Mouse (Mus musculus) midbrain, embryonic 10.5 days (tissue): ENCODE results near the gene Pde10a. TPM values are rescaled to one million over a fixed set of nuclear protein-coding genes. Genes with fewer than 3 reads are reported as not detected.

Experiments used
- DNase-seq: peaks from one replicate; pipeline ENCODE4 v3.0.0-alpha.2; 2017; ENCODE audit warnings: low spot score
- H3K27ac ChIP-seq: fragments of 300-500 bp; sonication (generic); replicated peaks from 2 replicates; pipeline ENCODE4 v1.5.1; 2016; ENCODE audit warnings: mild to moderate bottlenecking
- H3K27me3 ChIP-seq: fragments of 300-500 bp; sonication (generic); 2 replicates; pipeline ENCODE4 v1.6.1; 2016; ENCODE audit warnings: low read depth, mild to moderate bottlenecking; ENCODE audit not compliant: poor library complexity, severe bottlenecking
- H3K36me3 ChIP-seq: fragments of 300-500 bp; sonication (generic); 2 replicates; pipeline ENCODE4 v1.6.1; 2016; ENCODE audit warnings: mild to moderate bottlenecking, moderate library complexity
- H3K4me1 ChIP-seq: fragments of 300-500 bp; sonication (generic); 2 replicates; pipeline ENCODE4 v1.6.1; 2016
- H3K4me3 ChIP-seq: fragments of 300-500 bp; sonication (generic); 2 replicates; pipeline ENCODE4 v1.5.1; 2016; ENCODE audit warnings: mild to moderate bottlenecking, moderate library complexity
- H3K9me3 ChIP-seq: fragments of 300-500 bp; sonication (generic); replicated peaks from 2 replicates; pipeline ENCODE4 v1.6.1; 2016; ENCODE audit warnings: mild to moderate bottlenecking
- WGBS: fragments of 180-500 bp; shearing (Covaris S2); methylation state at CpG from one replicate; pipeline ENCODE4 v1.1.7; 2016; 5-methylcytosine and 5-hydroxymethylcytosine counted together
- polyA plus RNA-seq: library from polyadenylated mRNA; unstranded; fragments of >200 nt; fragmentation: Nextera tagmentation; extraction: Ambion mirVana; gene quantifications from 2 replicates; pipeline ENCODE4 v1.2.1, GENCODE M21; 2016

The Pde10a gene
- polyA plus RNA-seq, 1 experiment from 2014 or later, result 5.3 TPM

DNA sequence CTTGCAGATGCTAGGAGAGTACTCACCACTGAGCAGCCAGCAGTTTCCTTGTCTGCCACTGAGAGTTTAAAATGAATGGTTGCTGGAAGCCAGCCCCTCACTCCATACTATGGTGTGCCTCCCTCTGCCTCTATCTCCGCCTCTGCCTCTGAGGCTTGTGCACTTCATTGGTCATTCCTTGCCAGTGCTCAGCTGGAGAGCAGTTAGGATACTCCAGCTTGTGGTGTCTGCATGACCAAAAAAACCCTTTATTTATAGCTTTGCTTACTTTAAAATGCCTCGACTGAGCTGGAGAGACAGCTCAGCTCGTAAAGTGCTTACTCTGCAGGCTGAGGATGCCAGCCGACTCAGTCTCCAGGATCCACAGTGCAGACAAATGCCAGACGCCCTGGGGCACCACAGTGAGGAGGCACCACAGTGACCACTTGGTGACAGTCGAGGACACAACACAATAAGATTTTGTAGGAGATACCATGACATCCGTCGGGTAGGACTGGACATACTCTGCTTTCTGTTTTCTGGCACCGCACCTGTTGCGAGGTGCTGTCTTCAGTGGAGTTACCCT is 400.7 kb downstream of the Pde10a start:
- H3K27ac ChIP-seq, result no peak overlapping the region
- WGBS, result 78% methylated on average over 10 of the region's 10 CpGs

DNA sequence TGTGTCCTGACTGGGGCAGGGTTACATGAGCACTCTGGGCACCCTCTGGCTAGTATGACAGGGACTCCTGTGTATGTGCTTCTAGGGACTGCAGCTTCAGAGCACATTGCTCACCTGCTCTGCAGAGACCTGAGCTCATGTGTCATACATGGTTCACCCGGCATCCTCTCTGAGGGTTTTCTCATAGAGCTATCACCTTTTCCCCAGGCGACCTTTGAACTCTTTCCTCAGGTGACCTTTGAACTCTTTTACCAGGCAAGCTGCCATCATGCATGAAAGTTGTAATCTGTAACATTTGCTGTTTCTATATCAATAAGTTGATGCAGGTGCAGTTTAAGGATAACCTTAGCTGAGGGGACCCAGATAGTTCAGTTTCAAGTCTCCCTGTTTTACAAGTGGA is 403.4 kb downstream of the Pde10a start:
- no peak for DNase-seq
- Histone ChIP-seq H3K4me1 (peaks cover 25% of the 10 kb centered on the region), H3K27ac (0 out of 2 replicates have a peak overlapping the region, but pooled peaks have one; percentile 14), H3K9me3 (no peaks in the 10 kb centered on the region), H3K4me3 (no peak overlapping the region), H3K36me3 (no peaks in the 10 kb centered on the region), H3K27me3 (no peaks in the 10 kb centered on the region)
- WGBS, result 67% methylated on average over 2 of the region's 2 CpGs

More for the DNA sequence above, 400.7 kb downstream of the Pde10a start:
- Histone ChIP-seq H3K9me3 (no peaks in the 10 kb centered on the region), H3K4me1 (peaks cover 20% of the 10 kb centered on the region), H3K4me3 (no peak overlapping the region), H3K36me3 (no peaks in the 10 kb centered on the region), H3K27me3 (no peaks in the 10 kb centered on the region)
- DNase-seq, result no peak

DNA sequence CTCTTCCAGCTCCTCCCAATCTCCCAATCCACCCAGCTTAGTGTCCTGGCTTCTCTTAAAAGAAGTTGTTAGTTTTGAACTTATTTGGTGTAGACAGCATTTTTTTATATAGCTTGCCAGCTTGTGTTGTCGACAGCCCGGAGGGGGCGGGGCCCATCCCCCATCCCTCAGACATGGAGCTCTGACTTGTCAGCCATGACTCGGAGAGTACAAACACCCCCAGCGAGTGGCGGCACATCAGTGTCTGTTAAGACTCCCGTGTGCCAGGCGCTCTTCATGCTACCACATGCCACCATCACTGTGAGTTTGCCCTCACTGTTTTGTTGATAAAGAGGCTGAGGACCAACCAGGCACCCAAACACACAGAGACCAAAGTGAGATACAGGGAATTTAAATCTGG is 404.5 kb downstream of the Pde10a start:
- Histone ChIP-seq H3K27me3 (no peaks in the 10 kb centered on the region; the same call in 1 of the 2 replicates), H3K9me3 (no peaks in the 10 kb centered on the region), H3K4me1 (peaks cover 25% of the 10 kb centered on the region), H3K27ac (no peak overlapping the region), H3K4me3 (no peak overlapping the region), H3K36me3 (no peaks in the 10 kb centered on the region)
- 80% methylated on average over 8 of the region's 8 CpGs for WGBS
- no peak for DNase-seq

DNA sequence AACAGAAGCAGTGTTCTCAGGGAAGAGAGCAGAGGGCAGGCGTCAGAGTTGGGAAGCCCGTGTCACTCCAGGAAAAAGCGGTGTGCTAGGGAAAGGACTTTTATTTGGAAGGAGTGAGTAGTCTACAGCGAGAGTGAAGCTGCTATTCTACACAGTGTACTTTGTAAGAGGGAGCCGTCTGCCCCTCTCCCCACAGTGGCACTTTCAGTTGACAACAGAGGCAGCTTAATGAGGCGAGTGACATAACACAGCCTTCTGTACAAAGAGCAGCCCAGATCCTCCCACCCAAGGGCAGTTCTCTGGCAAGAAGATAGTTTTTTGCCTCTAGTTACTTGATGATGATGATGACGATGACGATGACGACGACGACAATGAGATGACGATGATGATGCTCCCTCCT is 410.4 kb downstream of the Pde10a start:
- DNase-seq, result no peak
- Histone ChIP-seq H3K4me1 (peaks cover 10% of the 10 kb centered on the region), H3K9me3 (no peaks in the 10 kb centered on the region), H3K36me3 (no peaks in the 10 kb centered on the region), H3K27me3 (peaks cover 9% of the 10 kb centered on the region), H3K27ac (no peak overlapping the region), H3K4me3 (no peak overlapping the region)
- WGBS, result 58% methylated on average over 12 of the region's 12 CpGs

DNA sequence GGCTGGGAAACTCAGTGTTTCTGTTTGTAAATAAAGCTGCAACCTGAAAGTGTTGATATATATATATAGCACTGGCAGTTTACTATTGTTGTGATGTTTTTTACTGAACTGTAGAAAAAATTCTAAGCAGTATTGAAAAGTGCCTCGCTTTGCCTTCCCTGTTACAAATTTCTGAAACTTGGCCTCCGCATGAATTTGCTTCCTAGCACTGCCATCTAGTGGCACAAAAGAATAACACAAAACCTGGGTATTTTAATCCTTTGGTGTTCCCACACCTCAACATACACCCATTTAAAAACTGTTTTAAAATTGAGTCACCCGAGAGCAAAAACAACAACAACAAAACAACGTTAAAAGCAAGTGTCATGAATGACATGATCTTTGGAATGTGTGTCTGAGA is 411.4 kb downstream of the Pde10a start:
- Histone ChIP-seq H3K4me3 (no peak overlapping the region), H3K27me3 (peaks cover 9% of the 10 kb centered on the region), H3K27ac (no peak overlapping the region), H3K9me3 (no peaks in the 10 kb centered on the region), H3K36me3 (no peaks in the 10 kb centered on the region), H3K4me1 (peaks cover 10% of the 10 kb centered on the region)
- DNase-seq, result no peak
- 7% methylated on average over 4 of the region's 4 CpGs for WGBS

DNA sequence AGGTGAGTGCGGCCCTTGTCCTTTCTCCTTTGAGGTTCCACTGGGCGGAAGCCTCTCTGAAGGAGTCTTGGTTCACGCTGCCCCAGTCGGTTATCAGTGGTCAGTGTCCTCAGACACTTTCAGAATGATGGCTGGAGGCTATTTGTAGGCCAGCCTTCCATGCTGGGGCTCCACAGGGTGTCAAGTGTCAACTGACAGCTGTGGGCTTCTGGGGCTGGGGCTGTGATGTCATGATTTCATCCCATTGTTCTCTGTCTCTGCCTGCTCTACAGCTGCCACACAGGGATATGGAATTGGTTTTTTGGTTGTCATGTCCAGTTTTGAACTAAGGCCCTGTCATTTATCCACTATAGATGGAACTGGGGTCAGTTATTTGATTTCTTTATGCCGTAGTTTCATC is 426.4 kb downstream of the Pde10a start:
- no peak for DNase-seq
- peaks cover 12% of the 10 kb centered on the region for H3K4me1 ChIP-seq
- WGBS, result 76% methylated on average over 5 of the region's 5 CpGs
- no peaks in the 10 kb centered on the region for H3K9me3 ChIP-seq
- no peaks in the 10 kb centered on the region for H3K27me3 ChIP-seq
- peaks cover 21% of the 10 kb centered on the region for H3K36me3 ChIP-seq
- no peak overlapping the region for H3K4me3 ChIP-seq
- no peak overlapping the region for H3K27ac ChIP-seq

DNA sequence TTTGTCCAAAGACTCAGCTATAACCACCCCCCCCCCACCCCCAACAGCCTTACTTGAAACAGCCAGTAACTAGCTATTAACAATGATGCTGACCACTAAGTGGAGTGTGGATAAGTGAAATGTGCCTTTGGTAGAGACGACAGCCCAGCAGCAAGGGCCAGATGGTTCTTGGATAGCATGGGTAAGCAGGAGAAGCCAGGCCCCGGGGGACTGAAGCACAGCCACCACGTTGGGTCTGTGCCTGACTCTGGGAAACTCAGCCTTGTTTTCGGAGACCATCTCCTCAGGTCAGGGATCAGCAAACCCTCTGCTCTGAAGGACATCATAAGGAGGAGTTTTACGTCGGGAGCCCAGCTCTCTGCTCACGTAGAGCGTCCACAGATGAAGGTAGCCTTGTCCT is 427.8 kb downstream of the Pde10a start:
- no peak overlapping the region for H3K27ac ChIP-seq
- no peaks in the 10 kb centered on the region for H3K9me3 ChIP-seq
- no peak overlapping the region for H3K4me3 ChIP-seq
- no peak for DNase-seq
- H3K4me1 ChIP-seq, result peaks cover 12% of the 10 kb centered on the region
- WGBS, result 92% methylated on average over 8 of the region's 8 CpGs
- no peaks in the 10 kb centered on the region for H3K27me3 ChIP-seq
- peaks cover 21% of the 10 kb centered on the region for H3K36me3 ChIP-seq

DNA sequence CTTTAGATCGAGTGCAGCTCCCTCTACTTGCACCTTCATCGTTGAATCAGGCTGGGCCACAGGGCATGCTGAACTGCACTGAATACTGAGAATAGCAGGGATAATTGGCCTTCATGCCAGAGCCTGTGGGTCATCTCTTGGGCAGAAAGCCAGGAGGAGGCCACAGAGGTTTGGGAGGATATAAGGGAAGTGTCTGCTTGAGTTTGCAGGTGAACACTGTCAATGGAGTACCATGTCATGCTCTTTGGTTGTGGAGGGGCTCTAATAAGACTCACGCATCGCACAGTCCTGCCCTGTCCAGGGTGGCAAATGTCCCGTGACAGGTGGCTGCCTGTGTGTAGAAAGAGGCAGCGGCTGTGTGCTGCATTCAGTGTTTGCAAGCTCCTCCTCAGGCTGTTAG is 433.0 kb downstream of the Pde10a start:
- Histone ChIP-seq H3K27ac (no peak overlapping the region), H3K9me3 (no peaks in the 10 kb centered on the region), H3K4me1 (peaks cover 15% of the 10 kb centered on the region), H3K36me3 (peaks cover 5% of the 10 kb centered on the region), H3K27me3 (no peaks in the 10 kb centered on the region), H3K4me3 (no peak overlapping the region)
- 92% methylated on average over 6 of the region's 6 CpGs for WGBS
- DNase-seq, result no peak

DNA sequence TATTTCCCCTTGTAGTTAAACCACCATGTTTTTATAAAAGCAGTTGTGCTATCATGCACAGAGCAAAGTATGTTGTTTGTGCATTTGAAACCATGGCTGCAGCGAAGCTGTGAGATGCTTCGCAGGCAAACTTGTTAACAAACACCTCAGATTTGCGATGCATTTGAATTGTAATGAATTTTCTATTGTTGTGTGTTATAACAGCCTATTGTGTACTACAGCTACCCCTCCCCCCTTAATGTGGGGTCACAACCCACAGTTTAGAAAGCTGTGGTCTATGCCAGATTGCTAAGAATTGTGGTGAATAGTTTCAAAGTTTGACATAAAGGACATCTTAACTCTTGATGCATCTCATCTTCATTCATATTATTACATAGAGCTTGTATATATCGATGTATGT is 435.2 kb downstream of the Pde10a start:
- Histone ChIP-seq H3K4me3 (no peak overlapping the region), H3K4me1 (peaks cover 15% of the 10 kb centered on the region), H3K9me3 (no peaks in the 10 kb centered on the region), H3K27ac (no peak overlapping the region), H3K36me3 (no peaks in the 10 kb centered on the region), H3K27me3 (no peaks in the 10 kb centered on the region)
- no peak for DNase-seq
- WGBS, result 92% methylated on average over 4 of the region's 4 CpGs

DNA sequence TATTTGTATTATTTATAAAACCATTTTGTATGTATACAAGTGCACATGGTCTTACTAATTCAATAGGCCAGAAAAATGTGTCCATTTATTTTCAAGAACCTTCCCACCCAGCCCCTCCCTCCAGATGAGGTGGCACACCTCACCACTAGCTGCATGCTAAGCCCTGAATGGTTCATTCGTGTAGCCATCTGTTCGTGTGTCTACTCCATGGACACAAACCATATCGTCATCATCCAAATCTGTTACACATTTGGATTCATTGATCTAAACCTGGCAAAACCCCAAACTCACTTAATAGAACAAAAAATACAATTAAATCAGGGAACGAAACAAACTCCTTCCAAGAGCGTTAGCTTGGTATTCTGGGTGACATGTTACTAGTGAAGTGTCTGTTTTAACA is 435.9 kb downstream of the Pde10a start:
- no peaks in the 10 kb centered on the region for H3K36me3 ChIP-seq
- DNase-seq, result no peak
- no peaks in the 10 kb centered on the region for H3K9me3 ChIP-seq
- H3K27me3 ChIP-seq, result no peaks in the 10 kb centered on the region
- H3K4me1 ChIP-seq, result peaks cover 11% of the 10 kb centered on the region
- 90% methylated on average over 5 of the region's 5 CpGs for WGBS
- H3K4me3 ChIP-seq, result no peak overlapping the region
- H3K27ac ChIP-seq, result no peak overlapping the region

DNA sequence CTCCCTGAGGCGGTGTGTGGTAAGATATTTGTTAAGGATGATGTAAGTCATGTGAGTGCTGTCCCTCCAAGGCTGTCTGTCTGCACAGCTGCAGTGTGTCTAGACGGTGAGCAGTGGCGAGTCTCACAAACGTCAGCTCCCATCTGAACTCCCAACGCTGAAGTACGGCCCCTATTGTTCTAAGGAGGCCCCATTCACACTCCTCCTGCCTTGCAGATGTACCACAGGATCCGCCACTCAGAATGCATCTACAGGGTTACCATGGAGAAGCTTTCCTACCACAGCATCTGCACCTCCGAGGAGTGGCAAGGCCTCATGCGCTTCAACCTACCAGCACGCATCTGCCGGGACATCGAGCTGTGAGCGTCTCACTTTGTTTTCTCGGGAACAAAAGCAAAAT is 436.5 kb downstream of the Pde10a start:
- Histone ChIP-seq H3K4me3 (no peak overlapping the region), H3K4me1 (peaks cover 7% of the 10 kb centered on the region), H3K27ac (peak overlapping the region; percentile 75), H3K27me3 (no peaks in the 10 kb centered on the region), H3K9me3 (no peaks in the 10 kb centered on the region), H3K36me3 (no peaks in the 10 kb centered on the region)
- DNase-seq, result peak; percentile 28
- 65% methylated on average over 14 of the region's 14 CpGs for WGBS

DNA sequence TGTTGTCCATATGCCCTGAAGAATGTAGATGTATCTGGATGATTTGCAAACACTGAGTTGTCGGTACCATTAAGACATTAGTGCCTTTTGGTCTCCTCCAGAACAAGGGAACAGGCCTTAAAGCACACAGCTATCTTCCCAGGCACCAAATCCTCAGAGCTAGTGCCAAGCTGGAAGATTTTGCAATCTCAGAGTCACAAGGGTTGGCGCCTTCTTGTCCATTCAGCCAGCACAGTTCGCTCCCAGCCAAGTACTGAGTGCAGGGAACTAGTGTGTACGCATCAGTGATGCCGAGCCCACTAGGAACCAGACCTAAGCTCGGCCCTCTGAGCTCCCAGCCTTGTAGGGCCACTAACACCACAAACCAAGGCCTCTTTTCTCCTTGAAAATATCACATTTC is 440.0 kb downstream of the Pde10a start:
- H3K4me3 ChIP-seq, result no peak overlapping the region
- no peak for DNase-seq
- 89% methylated on average over 6 of the region's 6 CpGs for WGBS

DNA sequence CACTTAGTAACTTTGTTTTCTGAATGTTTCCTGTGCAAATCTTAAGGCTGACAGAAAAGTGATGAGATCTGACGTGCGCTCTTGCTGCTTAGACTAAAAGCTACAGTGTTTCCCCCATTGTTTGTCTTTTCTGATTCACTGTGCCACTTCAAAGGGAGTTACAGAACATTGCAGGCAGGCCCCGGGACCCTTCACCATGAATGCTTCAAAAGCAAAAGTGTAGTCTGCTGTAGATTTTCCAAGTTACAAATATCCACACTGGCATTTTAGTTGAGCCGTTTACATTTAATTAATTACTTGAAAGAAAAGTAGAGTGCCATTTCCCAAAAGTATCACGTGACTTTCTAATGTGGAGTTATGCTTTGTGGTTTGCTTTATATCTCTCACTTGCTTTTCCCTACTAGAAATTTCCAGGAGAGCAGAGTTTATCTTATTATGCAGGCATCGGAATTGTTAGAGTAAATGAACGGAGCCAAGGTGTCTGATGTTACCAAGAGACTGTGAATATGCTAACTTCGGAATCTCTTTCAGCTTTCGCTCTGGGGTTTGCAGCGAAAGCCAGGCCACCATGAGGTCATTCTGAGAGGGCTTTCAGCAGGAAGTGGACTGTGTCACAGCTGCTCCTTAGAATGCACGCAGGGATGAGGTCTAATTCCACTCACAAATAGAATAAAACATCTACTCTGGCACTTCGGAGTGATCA is 447.1 kb downstream of the Pde10a start:
- Histone ChIP-seq H3K9me3 (no peaks in the 10 kb centered on the region), H3K4me3 (no peak overlapping the region), H3K27ac (0 out of 2 replicates have a peak overlapping the region, but pooled peaks have one; percentile 10), H3K27me3 (no peaks in the 10 kb centered on the region), H3K36me3 (peaks cover 9% of the 10 kb centered on the region; the same call in 1 of the 2 replicates), H3K4me1 (peaks cover 49% of the 10 kb centered on the region)
- no peak for DNase-seq
- WGBS, result 34% methylated on average over 12 of the region's 12 CpGs

More for the DNA sequence above, 440.0 kb downstream of the Pde10a start:
- H3K9me3 ChIP-seq, result no peaks in the 10 kb centered on the region
- no peak overlapping the region for H3K27ac ChIP-seq
- no peaks in the 10 kb centered on the region for H3K27me3 ChIP-seq
- H3K4me1 ChIP-seq, result peaks cover 9% of the 10 kb centered on the region
- peaks cover 10% of the 10 kb centered on the region; the same call in 1 of the 2 replicates for H3K36me3 ChIP-seq
